Mouse (Mus musculus): ENCODE measurements around the gene Ranbp2. TPM values are rescaled to one million over a fixed set of nuclear protein-coding genes. Genes with fewer than 3 reads are reported as not detected.
"Not testable (repeated sequence)": the region's sequence is repeated elsewhere in the genome, so short reads cannot be mapped to it uniquely, and the experiment has no call there.

Gene Ranbp2
- total and polyA plus RNA-seq, 2 experiments from 2014 or later: 12.5 to 40.0 TPM

DNA sequence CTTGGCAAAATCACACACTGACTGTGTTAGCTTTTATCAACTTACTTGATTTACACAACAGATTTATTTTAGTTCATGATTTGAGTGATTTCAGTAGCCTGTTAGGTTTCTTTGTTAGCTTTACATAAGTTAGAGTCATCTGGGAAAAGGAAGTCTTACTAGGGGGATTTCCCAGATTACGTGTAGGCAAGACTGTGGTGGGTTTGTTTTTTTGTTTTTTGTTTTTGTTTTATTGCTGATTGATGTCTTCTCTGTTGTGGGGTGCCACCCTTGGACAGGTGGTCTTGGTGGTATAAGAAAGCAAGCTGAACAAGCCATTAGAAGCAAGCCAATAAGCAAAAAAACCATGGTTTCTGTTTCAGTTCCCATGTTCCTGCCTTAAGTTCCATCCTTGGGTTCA is 82.6 kb downstream of the Ranbp2 start:
- Histone ChIP-seq H3K27ac (ENCODE audit: low read depth, low read length) (no peak overlapping the region), H3K9ac (replicated peaks; ENCODE audit: low read length, poor library complexity, severe bottlenecking) (no peak overlapping the region), H3K27me3 (ENCODE audit: insufficient read depth, low read length) (no peaks in the 10 kb centered on the region), H3K4me1 (ENCODE audit: insufficient read depth, low read length) (no peaks in the 10 kb centered on the region), H3K9me3 (ENCODE audit: low read length) (no peaks in the 10 kb centered on the region), H3K4me3 (ENCODE audit: low read depth, low read length) (no peak overlapping the region), H3K4me2 (ENCODE audit: low read depth, low read length, poor library complexity, severe bottlenecking) (no peak overlapping the region), H3K36me3 (ENCODE audit: insufficient read depth, low read length) (peaks cover 3% of the 10 kb centered on the region; the same call in 1 of the 2 replicates)
- TF ChIP-seq CTCF (IDR thresholded peaks at IDR 0.05): no peak
- no peak for ATAC-seq (ENCODE audit: low FRiP score)
- DNase-seq (ENCODE audit: low spot score): no peak
- 88% methylated on average over 1 of the region's 1 CpGs for WGBS

DNA sequence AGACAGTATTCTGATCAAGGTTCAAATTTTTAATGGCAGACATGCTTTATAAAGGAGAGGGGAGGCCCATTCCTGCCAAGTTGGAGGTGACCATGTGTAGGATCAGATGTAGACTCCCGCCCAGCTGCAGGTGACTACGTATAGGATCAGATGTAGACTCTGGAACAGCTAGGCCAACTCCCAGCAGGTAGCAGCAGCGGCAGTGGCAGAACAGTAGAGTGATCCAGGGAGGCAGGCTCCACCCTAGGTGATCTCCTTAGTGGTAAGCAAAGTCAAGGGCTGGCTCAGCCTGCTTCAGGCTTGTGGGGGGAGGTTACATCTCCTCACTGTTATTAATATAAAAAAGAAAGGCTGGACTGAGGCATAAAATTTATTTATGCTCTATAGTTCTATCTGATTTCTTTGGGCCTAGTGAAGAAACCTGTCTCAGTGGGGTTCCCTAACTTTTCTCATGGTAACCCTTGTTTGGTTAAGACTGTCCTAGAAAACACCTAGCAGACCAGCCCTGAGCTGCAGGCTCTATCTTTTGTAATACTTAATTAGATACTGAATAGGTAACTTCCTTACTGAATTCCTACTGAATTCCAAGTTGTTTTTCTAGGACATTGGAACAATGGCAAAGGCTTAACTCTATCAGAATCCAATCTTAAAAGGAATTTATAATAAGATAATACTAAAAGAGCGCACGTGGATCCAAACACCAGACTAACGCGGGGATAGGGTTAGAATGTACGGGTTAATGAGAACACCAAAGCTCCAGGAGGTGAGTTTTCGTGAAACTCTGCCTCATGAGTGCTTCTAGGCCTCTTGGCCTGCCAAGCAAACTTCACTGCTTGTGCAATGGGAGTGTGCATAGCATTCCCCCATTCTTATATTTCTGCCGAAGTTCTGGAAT is 84.4 kb downstream of the Ranbp2 start:
- Histone ChIP-seq H3K9me3 (ENCODE audit: low read length) (no peaks in the 10 kb centered on the region), H3K9ac (replicated peaks; ENCODE audit: low read length, poor library complexity, severe bottlenecking) (no peak overlapping the region), H3K27me3 (ENCODE audit: insufficient read depth, low read length) (no peaks in the 10 kb centered on the region), H3K4me2 (ENCODE audit: low read depth, low read length, poor library complexity, severe bottlenecking) (no peak overlapping the region), H3K4me1 (ENCODE audit: insufficient read depth, low read length) (no peaks in the 10 kb centered on the region), H3K27ac (ENCODE audit: low read depth, low read length) (no peak overlapping the region), H3K4me3 (ENCODE audit: low read depth, low read length) (no peak overlapping the region), H3K36me3 (ENCODE audit: insufficient read depth, low read length) (peaks cover 3% of the 10 kb centered on the region; the same call in 1 of the 2 replicates)
- DNase-seq (ENCODE audit: low spot score) (no peak), ATAC-seq (ENCODE audit: low FRiP score) (no peak)
- WGBS: 83% methylated on average over 10 of the region's 10 CpGs
- no peak for TF ChIP-seq CTCF (IDR thresholded peaks at IDR 0.05)

DNA sequence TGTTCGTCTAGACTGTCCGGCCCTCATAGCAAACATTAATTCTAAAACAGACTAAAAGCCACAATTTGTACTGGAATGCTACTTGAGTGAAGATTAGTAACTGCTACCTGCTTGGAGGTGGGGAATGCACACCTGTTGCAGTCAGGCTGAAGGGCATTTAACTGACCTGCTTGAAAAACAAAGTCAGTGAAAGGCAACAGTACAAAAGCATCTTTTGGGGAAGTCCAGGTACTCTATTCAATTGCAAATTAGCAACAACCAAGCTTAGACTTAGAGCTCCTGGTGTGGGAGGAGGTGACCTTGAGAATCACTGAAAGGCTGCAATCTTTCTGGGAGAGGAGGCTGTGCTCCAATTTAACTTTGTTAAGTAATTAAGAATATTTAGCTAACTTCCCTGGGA is 85.5 kb downstream of the Ranbp2 start:
- Histone ChIP-seq H3K4me2 (ENCODE audit: low read depth, low read length, poor library complexity, severe bottlenecking) (no peak overlapping the region), H3K4me3 (ENCODE audit: low read depth, low read length) (no peak overlapping the region), H3K36me3 (ENCODE audit: insufficient read depth, low read length) (peaks cover 3% of the 10 kb centered on the region; the same call in 1 of the 2 replicates), H3K4me1 (ENCODE audit: insufficient read depth, low read length) (no peaks in the 10 kb centered on the region), H3K9me3 (ENCODE audit: low read length) (no peaks in the 10 kb centered on the region), H3K9ac (replicated peaks; ENCODE audit: low read length, poor library complexity, severe bottlenecking) (no peak overlapping the region), H3K27me3 (ENCODE audit: insufficient read depth, low read length) (no peaks in the 10 kb centered on the region), H3K27ac (ENCODE audit: low read depth, low read length) (no peak overlapping the region)
- no peak for TF ChIP-seq CTCF (IDR thresholded peaks at IDR 0.05)
- 97% methylated on average over 2 of the region's 2 CpGs for WGBS
- DNase-seq (ENCODE audit: low spot score) (no peak), ATAC-seq (ENCODE audit: low FRiP score) (no peak)

DNA sequence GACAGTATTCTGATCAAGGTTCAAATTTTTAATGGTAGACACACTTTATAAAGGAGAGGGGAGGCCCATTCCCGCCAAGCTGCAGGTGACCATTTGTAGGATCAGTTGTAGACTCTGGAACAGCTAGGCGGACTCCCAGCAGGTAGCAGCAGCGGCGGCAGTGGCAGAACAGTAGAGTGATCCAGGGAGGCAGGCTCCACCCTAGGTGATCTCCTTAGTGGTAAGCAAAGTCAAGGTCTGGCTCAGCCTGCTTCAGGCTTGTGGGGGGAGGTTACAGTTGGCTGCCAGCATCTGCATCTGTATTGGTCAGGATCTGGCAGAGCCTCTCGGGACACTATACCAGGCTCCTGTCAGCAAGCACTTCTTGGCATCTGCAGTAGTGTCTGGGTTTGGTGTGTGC is 89.6 kb downstream of the Ranbp2 start:
- ATAC-seq (ENCODE audit: low FRiP score); H3K36me3 ChIP-seq (ENCODE audit: insufficient read depth, low read length); H3K9me3 ChIP-seq (ENCODE audit: low read length); H3K9ac ChIP-seq (replicated peaks; ENCODE audit: low read length, poor library complexity, severe bottlenecking); H3K27me3 ChIP-seq (ENCODE audit: insufficient read depth, low read length); DNase-seq (ENCODE audit: low spot score); H3K4me1 ChIP-seq (ENCODE audit: insufficient read depth, low read length); H3K4me3 ChIP-seq (ENCODE audit: low read depth, low read length); H3K4me2 ChIP-seq (ENCODE audit: low read depth, low read length, poor library complexity, severe bottlenecking); H3K27ac ChIP-seq (ENCODE audit: low read depth, low read length): not testable (repeated sequence)
- WGBS: 83% methylated on average over 5 of the region's 5 CpGs

DNA sequence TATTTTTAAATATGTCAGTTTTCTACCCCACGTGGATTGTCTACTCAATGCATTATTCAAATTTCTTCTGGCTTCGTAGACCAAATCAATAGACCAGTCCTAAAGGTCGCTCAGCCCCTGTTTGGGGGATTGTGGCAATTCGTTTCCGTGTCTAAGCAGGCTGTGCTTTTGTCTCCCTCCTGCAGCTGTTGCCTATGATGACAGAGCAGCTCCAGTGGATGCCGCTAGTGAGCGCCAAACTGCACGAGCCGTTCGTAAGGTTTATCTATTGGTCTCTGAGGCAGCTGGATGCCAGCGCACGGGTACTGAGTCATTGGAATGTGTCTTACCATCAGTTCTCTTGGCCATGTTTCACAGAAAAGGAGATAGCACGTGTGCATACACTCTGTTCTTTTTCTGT is 93.9 kb downstream of the Ranbp2 start:
- no peaks in the 10 kb centered on the region for H3K9me3 ChIP-seq (ENCODE audit: low read length)
- no peak overlapping the region for H3K27ac ChIP-seq (ENCODE audit: low read depth, low read length)
- no peak overlapping the region for H3K4me3 ChIP-seq (ENCODE audit: low read depth, low read length)
- no peaks in the 10 kb centered on the region for H3K27me3 ChIP-seq (ENCODE audit: insufficient read depth, low read length)
- H3K36me3 ChIP-seq (ENCODE audit: insufficient read depth, low read length): no peaks in the 10 kb centered on the region
- DNase-seq (ENCODE audit: low spot score): peak; percentile 30
- ATAC-seq (ENCODE audit: low FRiP score): no peak
- peak; percentile 31 for TF ChIP-seq CTCF (IDR thresholded peaks at IDR 0.05)
- H3K4me2 ChIP-seq (ENCODE audit: low read depth, low read length, poor library complexity, severe bottlenecking): no peak overlapping the region
- no peaks in the 10 kb centered on the region for H3K4me1 ChIP-seq (ENCODE audit: insufficient read depth, low read length)
- H3K9ac ChIP-seq (replicated peaks; ENCODE audit: low read length, poor library complexity, severe bottlenecking): no peak overlapping the region
- 43% methylated on average over 13 of the region's 13 CpGs for WGBS

Other genes with a start within 250 kb of the Ranbp2 start
- gene AW822073, start 222.0 kb upstream of the Ranbp2 start, total RNA-seq (2014; rRNA removed): not detected in 2 replicates
- gene AW822073, start 222.0 kb upstream of the Ranbp2 start, polyA plus RNA-seq (2015; fragmentation: Nextera tagmentation; extraction: Ambion mirVana): not detected in 2 replicates
- not detected in 2 replicates for gene Duxf3, start 214.2 kb upstream of the Ranbp2 start, total RNA-seq (2014; rRNA removed)
- not detected in 2 replicates for gene Duxf3, start 214.2 kb upstream of the Ranbp2 start, polyA plus RNA-seq (2015; fragmentation: Nextera tagmentation; extraction: Ambion mirVana)
- gene Gm4981, start 210.2 kb upstream of the Ranbp2 start, total RNA-seq (2014; rRNA removed): 0.22 TPM in 1 of 2 replicates, not detected in the other
- gene Gm4981, start 210.2 kb upstream of the Ranbp2 start, polyA plus RNA-seq (2015; fragmentation: Nextera tagmentation; extraction: Ambion mirVana): not detected in 2 replicates
- 41.1 and 41.3 TPM in 2 replicates for gene Gcc2, start 191.4 kb upstream of the Ranbp2 start, total RNA-seq (2014; rRNA removed)
- 89.9 and 121 TPM in 2 replicates for gene Gcc2, start 191.4 kb upstream of the Ranbp2 start, polyA plus RNA-seq (2015; fragmentation: Nextera tagmentation; extraction: Ambion mirVana)
- 32.3 and 39.4 TPM in 2 replicates for gene Lims1, start 123.5 kb upstream of the Ranbp2 start, total RNA-seq (2014; rRNA removed)
- gene Lims1, start 123.5 kb upstream of the Ranbp2 start, polyA plus RNA-seq (2015; fragmentation: Nextera tagmentation; extraction: Ambion mirVana): 41.3 and 44.0 TPM in 2 replicates
- gene Ccdc138, start 51.0 kb downstream of the Ranbp2 start, total RNA-seq (2014; rRNA removed): 2.9 and 5.1 TPM in 2 replicates
- 6.0 and 7.4 TPM in 2 replicates for gene Ccdc138, start 51.0 kb downstream of the Ranbp2 start, polyA plus RNA-seq (2015; fragmentation: Nextera tagmentation; extraction: Ambion mirVana)
- gene Edar, start 228.7 kb downstream of the Ranbp2 start, total RNA-seq (2014; rRNA removed): 0.33 and 0.85 TPM in 2 replicates
- 0.13 and 0.16 TPM in 2 replicates for gene Edar, start 228.7 kb downstream of the Ranbp2 start, polyA plus RNA-seq (2015; fragmentation: Nextera tagmentation; extraction: Ambion mirVana)